Mouse (Mus musculus) erythroid progenitor cell, adult 5-6 weeks (primary cell): ENCODE data around the gene Lrrc19. TPM values are rescaled to one million over a fixed set of nuclear protein-coding genes. Genes with fewer than 3 reads are reported as not detected.
"Not testable (repeated sequence)": the region's sequence is repeated elsewhere in the genome, so short reads cannot be mapped to it uniquely, and the experiment has no call there.

Experiments used
- ATAC-seq: replicated peaks from 2 replicates; pipeline ENCODE4 v1.8.0; 2016; ENCODE audit warnings: moderate number of reproducible peaks, mild to moderate bottlenecking, moderate TSS enrichment, inconsistent platforms; ENCODE audit not compliant: poor library complexity, low FRiP score, severe bottlenecking
- total RNA-seq, 2 experiments: library from RNA; stranded (forward) in 1 of 2; stranded (reverse) in 1 of 2; fragments of 150-400 nt in 1 of 2; fragments of 186-747, 209-891 nt in 1 of 2; gene quantifications; 2 replicates each; pipeline versions ENCODE4 v1.2.3 to v1.2.4; 2015 to 2017; ENCODE audit warnings: low replicate concordance in 2 of 2

The Lrrc19 gene
- total RNA-seq (2015; ENCODE audit: low replicate concordance) (not detected in 2 replicates), total RNA-seq (2017; ENCODE audit: low replicate concordance) (not detected in 2 replicates)

- no peak for ATAC-seq
Measured at GRCm38 (mm10) chr4:94649920-94650319, at the start of gene Lrrc19. TSS of gene Lrrc19 (minus strand) at chr4:94650144.

- ATAC-seq: no peak
Measured at GRCm38 (mm10) chr4:94696368-94696767, 46.4 kb upstream of the Lrrc19 start.

GRCm38 (mm10) chr4:94692175-94692574, 42.2 kb upstream of the Lrrc19 start:
- peak; percentile 75 for ATAC-seq

GRCm38 (mm10) chr4:94691078-94691477, 41.1 kb upstream of the Lrrc19 start:
- peak; percentile 81 for ATAC-seq

- not testable (repeated sequence) for ATAC-seq
Measured at GRCm38 (mm10) chr4:94689804-94690203, 39.9 kb upstream of the Lrrc19 start.

- ATAC-seq: no peak
Measured at GRCm38 (mm10) chr4:94683305-94683704, 33.4 kb upstream of the Lrrc19 start.

- no peak for ATAC-seq
Measured at GRCm38 (mm10) chr4:94682029-94682428, 32.1 kb upstream of the Lrrc19 start.

- ATAC-seq: no peak
Measured at GRCm38 (mm10) chr4:94681181-94681580, 31.2 kb upstream of the Lrrc19 start.

- no peak for ATAC-seq
Measured at GRCm38 (mm10) chr4:94680662-94681061, 30.7 kb upstream of the Lrrc19 start.

- ATAC-seq: peak; percentile 63; the same call in 1 of the 2 replicates
Measured at GRCm38 (mm10) chr4:94669718-94670117, 19.8 kb upstream of the Lrrc19 start.

- not testable (repeated sequence) for ATAC-seq
Measured at GRCm38 (mm10) chr4:94650426-94651175, 657 bp upstream of the Lrrc19 start.

GRCm38 (mm10) chr4:94643141-94643540, 6.8 kb downstream of the Lrrc19 start:
- ATAC-seq: no peak

- no peak for ATAC-seq
Measured at GRCm38 (mm10) chr4:94620077-94620476, 29.9 kb downstream of the Lrrc19 start.

- peak; percentile 51 for ATAC-seq
Measured at GRCm38 (mm10) chr4:94614627-94615006, 35.3 kb downstream of the Lrrc19 start.

- ATAC-seq: peak; percentile 96
Measured at GRCm38 (mm10) chr4:94613972-94614626, 35.8 kb downstream of the Lrrc19 start, which contains the start of gene Ift74. TSS of gene Ift74 (plus strand) at chr4:94614491.

- ATAC-seq: no peak
Measured at GRCm38 (mm10) chr4:94610339-94610738, 39.6 kb downstream of the Lrrc19 start.

- ATAC-seq: no peak
Measured at GRCm38 (mm10) chr4:94605591-94605990, 44.4 kb downstream of the Lrrc19 start.

- no peak for ATAC-seq
Measured at GRCm38 (mm10) chr4:94604452-94605019, 45.4 kb downstream of the Lrrc19 start.

- peak; percentile 95 for ATAC-seq
Measured at GRCm38 (mm10) chr4:94603031-94603629, 46.8 kb downstream of the Lrrc19 start, which contains the start of gene Plaa. TSS of gene Plaa (minus strand) at chr4:94603244.

- peak; percentile 48 for ATAC-seq
Measured at GRCm38 (mm10) chr4:94602496-94603030, 47.4 kb downstream of the Lrrc19 start.
